Mouse (Mus musculus): Measurements from ENCODE around the gene Tmco3. TPM values are rescaled to one million over a fixed set of nuclear protein-coding genes. Genes with fewer than 3 reads are reported as not detected.

Gene Tmco3
- total and polyA plus RNA-seq, 3 experiments, result 11.8 to 20.3 TPM; not detected in 1

GRCm38 (mm10) chr8:13337678-13338077, 49.7 kb downstream of the Tmco3 start:
- H3K4me3 ChIP-seq (ENCODE audit: control insufficient read depth in 1 of 2, insufficient read depth in 1 of 2, low read depth in 2 of 2, low read length in 2 of 2), result no peak overlapping the region
- TF ChIP-seq SIN3A (IDR thresholded peaks at IDR 0.05; ENCODE audit: low read length) (no peak), E2F4 (IDR thresholded peaks at IDR 0.05; ENCODE audit: borderline replicate concordance, low read depth, low read length) (no peak), RAD21 (IDR thresholded peaks at IDR 0.05; ENCODE audit: low read depth, low read length) (no peak), UBTF (IDR thresholded peaks at IDR 0.05; ENCODE audit: borderline replicate concordance, insufficient read depth, low read depth, low read length) (no peak), ZNF384 (IDR thresholded peaks at IDR 0.05; ENCODE audit: low read depth, low read length) (no peak), CTCF (IDR thresholded peaks at IDR 0.05 in 2 of 3, conservative IDR thresholded peaks at IDR 0.05 in 1 of 3; ENCODE audit: control insufficient read depth in 1 of 3, insufficient read depth in 1 of 3, low read depth in 2 of 3, low read length in 3 of 3, poor library complexity in 1 of 3, severe bottlenecking in 1 of 3) (no peak), RCOR1 (IDR thresholded peaks at IDR 0.05; ENCODE audit: low read depth, low read length) (no peak), TAL1 (IDR thresholded peaks at IDR 0.05; ENCODE audit: low read length) (no peak), MYC (IDR thresholded peaks at IDR 0.05; ENCODE audit: low read depth, low read length) (no peak), MXI1 (IDR thresholded peaks at IDR 0.05; ENCODE audit: low read depth, low read length) (no peak), JUND (IDR thresholded peaks at IDR 0.05; ENCODE audit: low read depth, low read length) (no peak), POLR2AphosphoS5 (IDR thresholded peaks at IDR 0.05; ENCODE audit: borderline replicate concordance, low read depth, low read length) (no peak), GABPA (IDR thresholded peaks at IDR 0.05; ENCODE audit: low read depth, low read length) (no peak), MEF2A (IDR thresholded peaks at IDR 0.05; ENCODE audit: extremely low read depth, insufficient replicate concordance, low read depth, low read length, poor library complexity, severe bottlenecking) (no peak), TBP (IDR thresholded peaks at IDR 0.05; ENCODE audit: low read depth, low read length) (no peak), NRF1 (IDR thresholded peaks at IDR 0.05; ENCODE audit: insufficient read depth, low read depth, low read length, poor library complexity, severe bottlenecking) (no peak), USF1 (IDR thresholded peaks at IDR 0.05; ENCODE audit: low read depth, low read length) (no peak), EP300 (IDR thresholded peaks at IDR 0.05; ENCODE audit: low read depth in 1 of 2, low read length in 2 of 2) (no peak), ZC3H11A (IDR thresholded peaks at IDR 0.05; ENCODE audit: low read depth, low read length) (no peak), ELF1 (IDR thresholded peaks at IDR 0.05; ENCODE audit: low read depth, low read length) (no peak)
- peaks cover 6 to 38% of the 10 kb centered on the region in 2 experiments for H3K4me1 ChIP-seq (ENCODE audit: control insufficient read depth in 1 of 2, insufficient read depth in 2 of 2, low read length in 2 of 2)
- peak overlapping the region; percentile 72 for H3K9ac ChIP-seq (ENCODE audit: control insufficient read depth, low read depth, low read length, poor library complexity, severe bottlenecking)
- H3K79me2 ChIP-seq (ENCODE audit: control insufficient read depth, insufficient read depth, low read length, poor library complexity), result peaks cover 39% of the 10 kb centered on the region
- H3K27ac ChIP-seq (ENCODE audit: control insufficient read depth, low read depth, low read length), result peak overlapping the region; percentile 51
- peaks cover 9 to 36% of the 10 kb centered on the region in 2 experiments for H3K36me3 ChIP-seq (ENCODE audit: control insufficient read depth in 1 of 2, insufficient read depth in 2 of 2, low read length in 2 of 2)
- H3K9me3 ChIP-seq (replicated peaks; ENCODE audit: insufficient read depth, low read length), result no peaks in the 10 kb centered on the region
- no peak for DNase-seq (ENCODE audit: low read depth, low spot score)
- H3K27me3 ChIP-seq (ENCODE audit: control insufficient read depth in 1 of 2, insufficient read depth in 2 of 2, low read length in 2 of 2), result no peaks in the 10 kb centered on the region
